Mouse (Mus musculus) spleen, adult 2 months (tissue): ENCODE results near the gene Dcst1.

Experiments
- CTCF ChIP-seq: fragments of 200-500 bp; IDR thresholded peaks from 2 replicates; pipeline ENCODE4 v1.5.1; 2011; ENCODE audit warnings: mild to moderate bottlenecking, inconsistent platforms; ENCODE audit not compliant: insufficient read depth, insufficient read length, insufficient replicate concordance; ENCODE audit errors: extremely low read depth
- POLR2A ChIP-seq: fragments of 200-500 bp; IDR thresholded peaks from 2 replicates; pipeline ENCODE4 v1.6.1; 2011; ENCODE audit warnings: low read depth, low read length, inconsistent platforms

DNA sequence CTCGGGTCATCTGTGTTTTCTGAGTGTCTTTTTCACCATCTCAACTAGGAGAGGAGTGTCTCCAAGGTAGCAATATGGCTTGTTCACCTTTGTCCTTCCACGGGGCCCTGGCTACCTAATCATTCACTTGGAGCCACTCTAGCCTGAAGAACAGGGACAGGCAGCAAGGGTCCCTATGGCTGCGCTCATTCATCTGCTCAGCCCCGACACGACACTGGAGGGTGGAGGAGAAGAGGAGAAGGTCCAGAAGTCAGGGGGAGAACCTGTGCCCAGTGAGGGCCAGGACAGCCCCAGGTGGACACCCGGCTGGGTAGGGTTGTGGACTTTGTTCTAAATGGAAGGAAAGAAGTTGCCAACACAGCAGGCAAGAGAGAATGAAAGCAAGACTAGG is 9.5 kb downstream of the Dcst1 start:
- TF ChIP-seq CTCF, result no peak
- no peak for TF ChIP-seq POLR2A
